Mouse (Mus musculus): Measurements from ENCODE around the gene Smad6. TPM values are rescaled to one million over a fixed set of nuclear protein-coding genes. Genes with fewer than 3 reads are reported as not detected.

The Smad6 gene
- polyA plus RNA-seq, 1 experiment from 2014 or later = 13.4 TPM

DNA sequence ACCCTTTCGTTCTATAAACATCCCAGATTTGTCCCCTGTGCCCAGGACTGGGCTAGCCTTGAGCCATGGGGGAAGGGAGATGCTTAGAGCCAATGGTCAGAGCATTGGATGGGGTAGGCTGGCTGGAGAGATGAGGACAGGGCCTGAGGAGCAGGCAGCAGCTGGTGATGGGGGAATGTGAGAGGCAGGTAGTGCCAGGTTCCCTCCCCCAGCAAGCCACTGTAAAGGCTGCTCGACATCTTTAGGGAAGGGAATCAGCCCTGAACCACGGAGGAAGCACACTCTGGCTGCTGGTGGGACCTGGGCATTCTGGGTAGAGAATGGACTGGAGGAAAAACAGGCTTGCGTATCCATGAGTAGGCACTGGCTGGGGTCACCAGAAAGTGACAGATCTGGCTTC is 72.5 kb downstream of the Smad6 start:
- peak; percentile 25; the same call in 1 of the 2 replicates for ATAC-seq

DNA sequence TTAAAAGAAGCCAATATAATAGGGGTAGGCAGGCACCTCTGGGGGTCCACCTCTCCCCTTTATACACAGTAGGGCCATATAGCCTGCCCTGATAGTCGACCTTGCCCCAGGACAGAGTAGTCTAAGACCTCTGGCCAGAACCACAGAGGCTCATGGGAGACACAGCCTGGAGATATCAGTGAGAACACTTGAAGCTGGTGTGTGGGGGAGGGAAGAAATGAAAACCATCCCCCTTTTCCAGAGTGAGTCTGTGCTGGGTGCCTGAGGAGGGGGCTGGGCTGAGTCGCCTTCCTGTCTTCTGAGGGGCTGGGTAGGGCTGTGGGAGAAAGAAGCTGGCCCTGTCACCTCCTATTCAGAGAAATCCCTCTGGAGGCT is 79.3 kb downstream of the Smad6 start:
- 45% methylated on average over 2 of the region's 2 CpGs for WGBS
- TF ChIP-seq EP300 (IDR thresholded peaks at IDR 0.05) (no peak), CTCF (IDR thresholded peaks at IDR 0.05) (no peak)
- Histone ChIP-seq H3K4me2 (replicated peaks; ENCODE audit: low read depth, low read length) (no peak overlapping the region), H3K9me3 (ENCODE audit: low read length) (no peaks in the 10 kb centered on the region), H3K9ac (replicated peaks; ENCODE audit: low read depth) (no peak overlapping the region), H3K4me3 (ENCODE audit: low read depth, low read length) (no peak overlapping the region), H3K4me1 (ENCODE audit: insufficient read depth, low read depth, low read length) (no peaks in the 10 kb centered on the region), H3K36me3 (ENCODE audit: insufficient read depth, low read length) (no peaks in the 10 kb centered on the region), H3K27me3 (replicated peaks; ENCODE audit: insufficient read depth, low read length) (no peaks in the 10 kb centered on the region), H3K27ac (ENCODE audit: low read length) (no peak overlapping the region)
- no peak for DNase-seq (ENCODE audit: low spot score)
- no peak for ATAC-seq

More for the DNA sequence above, 72.5 kb downstream of the Smad6 start:
- Histone ChIP-seq H3K27ac (ENCODE audit: low read length) (no peak overlapping the region), H3K4me1 (ENCODE audit: insufficient read depth, low read depth, low read length) (peaks cover 12% of the 10 kb centered on the region; the same call in 1 of the 2 replicates), H3K9me3 (ENCODE audit: low read length) (no peaks in the 10 kb centered on the region), H3K4me3 (ENCODE audit: low read depth, low read length) (no peak overlapping the region), H3K4me2 (replicated peaks; ENCODE audit: low read depth, low read length) (no peak overlapping the region), H3K27me3 (replicated peaks; ENCODE audit: insufficient read depth, low read length) (no peaks in the 10 kb centered on the region), H3K9ac (replicated peaks; ENCODE audit: low read depth) (no peak overlapping the region), H3K36me3 (ENCODE audit: insufficient read depth, low read length) (peaks cover 5% of the 10 kb centered on the region; the same call in 1 of the 2 replicates)
- 46% methylated on average over 4 of the region's 4 CpGs for WGBS
- DNase-seq (ENCODE audit: low spot score) = no peak
- TF ChIP-seq CTCF (IDR thresholded peaks at IDR 0.05) (no peak), EP300 (IDR thresholded peaks at IDR 0.05) (no peak)

DNA sequence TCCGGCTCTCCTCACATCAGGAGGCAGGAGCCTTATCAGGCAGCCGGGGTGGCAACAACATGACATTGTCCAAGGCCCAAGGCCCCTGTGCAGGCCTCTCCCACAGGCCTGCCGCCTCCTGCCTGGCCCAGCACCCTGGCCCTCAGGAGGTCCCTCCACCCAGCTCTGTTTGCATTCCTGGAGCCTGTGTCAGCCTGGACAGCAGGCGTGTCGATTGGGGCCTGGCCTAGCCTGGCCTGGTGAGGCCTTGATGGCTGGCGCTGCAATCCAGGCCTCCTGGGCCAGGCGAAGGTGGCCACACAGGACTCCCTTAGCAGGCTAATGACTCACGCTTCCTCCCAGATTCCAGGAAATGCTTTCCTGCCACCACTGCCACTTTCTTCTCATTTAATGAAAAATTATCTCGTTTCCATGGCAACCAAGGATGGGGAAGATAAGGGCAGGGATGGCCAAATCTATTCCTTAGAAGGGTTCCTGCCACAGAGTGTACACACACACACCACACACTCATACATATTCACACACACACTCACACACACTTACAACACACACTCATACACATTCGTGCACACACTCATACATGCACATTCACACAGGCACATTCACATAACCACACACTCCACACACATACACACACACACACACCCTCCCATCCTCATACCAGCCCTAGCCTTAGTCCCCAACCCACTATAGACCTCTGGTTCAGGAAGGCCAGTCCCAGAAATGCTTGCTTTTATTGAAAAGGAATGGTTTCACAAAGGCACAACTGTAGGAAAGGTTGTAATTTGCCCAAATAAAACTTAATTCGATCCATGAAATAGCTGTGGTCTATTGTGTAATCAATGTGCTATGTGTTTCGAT is 79.9 kb downstream of the Smad6 start:
- no peaks in the 10 kb centered on the region for H3K9me3 ChIP-seq (ENCODE audit: low read length)
- no peaks in the 10 kb centered on the region for H3K4me1 ChIP-seq (ENCODE audit: insufficient read depth, low read depth, low read length)
- no peak overlapping the region for H3K4me3 ChIP-seq (ENCODE audit: low read depth, low read length)
- TF ChIP-seq EP300 (IDR thresholded peaks at IDR 0.05) (no peak), CTCF (IDR thresholded peaks at IDR 0.05) (no peak)
- ATAC-seq = peak; percentile 96
- H3K9ac ChIP-seq (replicated peaks; ENCODE audit: low read depth) = no peak overlapping the region
- no peaks in the 10 kb centered on the region for H3K36me3 ChIP-seq (ENCODE audit: insufficient read depth, low read length)
- WGBS = 41% methylated on average over 12 of the region's 12 CpGs
- no peak overlapping the region for H3K4me2 ChIP-seq (replicated peaks; ENCODE audit: low read depth, low read length)
- H3K27me3 ChIP-seq (replicated peaks; ENCODE audit: insufficient read depth, low read length) = no peaks in the 10 kb centered on the region
- peak overlapping the region; percentile 27 for H3K27ac ChIP-seq (ENCODE audit: low read length)
- DNase-seq (ENCODE audit: low spot score) = peak; percentile 87

DNA sequence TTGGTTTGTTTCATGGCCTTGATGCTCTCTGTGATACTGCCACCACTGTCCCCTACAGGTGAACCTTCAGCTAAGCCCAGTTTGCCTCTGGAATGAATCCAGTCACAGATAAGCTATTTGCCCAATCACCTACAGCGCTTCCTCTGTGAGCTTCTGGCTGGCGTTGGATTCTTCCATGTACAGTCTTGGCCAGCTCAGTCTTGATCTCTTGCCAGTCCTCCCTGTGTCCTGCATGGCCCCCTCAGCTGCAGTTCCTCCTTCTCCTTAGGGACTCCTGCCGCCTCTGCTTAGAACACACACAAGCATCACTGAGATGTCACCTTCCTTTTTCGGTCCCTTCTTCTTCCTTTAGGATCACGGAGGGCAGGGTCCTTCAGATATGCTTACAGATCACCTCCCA is 85.6 kb downstream of the Smad6 start:
- WGBS = 57% methylated on average over 5 of the region's 5 CpGs
- Histone ChIP-seq H3K4me3 (ENCODE audit: low read depth, low read length) (no peak overlapping the region), H3K36me3 (ENCODE audit: insufficient read depth, low read length) (no peaks in the 10 kb centered on the region), H3K4me2 (replicated peaks; ENCODE audit: low read depth, low read length) (no peak overlapping the region), H3K9ac (replicated peaks; ENCODE audit: low read depth) (no peak overlapping the region), H3K27me3 (replicated peaks; ENCODE audit: insufficient read depth, low read length) (no peaks in the 10 kb centered on the region), H3K9me3 (ENCODE audit: low read length) (no peaks in the 10 kb centered on the region), H3K4me1 (ENCODE audit: insufficient read depth, low read depth, low read length) (no peaks in the 10 kb centered on the region), H3K27ac (ENCODE audit: low read length) (no peak overlapping the region)
- TF ChIP-seq EP300 (IDR thresholded peaks at IDR 0.05) (no peak), CTCF (IDR thresholded peaks at IDR 0.05) (no peak)
- no peak for ATAC-seq
- DNase-seq (ENCODE audit: low spot score) = no peak

DNA sequence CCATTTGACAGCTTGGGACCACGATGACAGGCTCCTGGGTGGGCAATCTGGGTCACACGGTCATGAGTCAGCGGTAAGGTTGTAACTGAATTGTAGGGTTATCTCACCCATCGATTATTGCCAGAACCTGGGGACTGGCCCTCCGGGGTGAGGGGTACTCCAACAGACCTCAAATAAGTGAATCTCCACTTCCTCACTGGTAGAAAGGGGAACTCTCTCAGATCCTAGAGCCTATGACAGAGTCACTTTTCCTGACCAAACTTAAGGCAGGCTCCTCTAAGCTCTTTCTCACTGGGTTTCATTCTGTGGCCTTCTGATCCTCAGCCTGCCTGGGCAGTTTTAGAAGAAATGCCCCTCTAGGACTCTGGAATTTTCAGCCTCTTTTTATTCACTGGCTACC is 88.8 kb downstream of the Smad6 start:
- no peak overlapping the region for H3K27ac ChIP-seq (ENCODE audit: low read length)
- peaks cover 1% of the 10 kb centered on the region; the same call in 1 of the 2 replicates for H3K4me1 ChIP-seq (ENCODE audit: insufficient read depth, low read depth, low read length)
- H3K4me3 ChIP-seq (ENCODE audit: low read depth, low read length) = no peak overlapping the region
- H3K4me2 ChIP-seq (replicated peaks; ENCODE audit: low read depth, low read length) = no peak overlapping the region
- no peaks in the 10 kb centered on the region for H3K27me3 ChIP-seq (replicated peaks; ENCODE audit: insufficient read depth, low read length)
- DNase-seq (ENCODE audit: low spot score) (no peak), ATAC-seq (no peak)
- 41% methylated on average over 5 of the region's 5 CpGs for WGBS
- TF ChIP-seq EP300 (IDR thresholded peaks at IDR 0.05) (no peak), CTCF (IDR thresholded peaks at IDR 0.05) (no peak)
- no peaks in the 10 kb centered on the region for H3K36me3 ChIP-seq (ENCODE audit: insufficient read depth, low read length)
- no peak overlapping the region for H3K9ac ChIP-seq (replicated peaks; ENCODE audit: low read depth)
- no peaks in the 10 kb centered on the region for H3K9me3 ChIP-seq (ENCODE audit: low read length)

DNA sequence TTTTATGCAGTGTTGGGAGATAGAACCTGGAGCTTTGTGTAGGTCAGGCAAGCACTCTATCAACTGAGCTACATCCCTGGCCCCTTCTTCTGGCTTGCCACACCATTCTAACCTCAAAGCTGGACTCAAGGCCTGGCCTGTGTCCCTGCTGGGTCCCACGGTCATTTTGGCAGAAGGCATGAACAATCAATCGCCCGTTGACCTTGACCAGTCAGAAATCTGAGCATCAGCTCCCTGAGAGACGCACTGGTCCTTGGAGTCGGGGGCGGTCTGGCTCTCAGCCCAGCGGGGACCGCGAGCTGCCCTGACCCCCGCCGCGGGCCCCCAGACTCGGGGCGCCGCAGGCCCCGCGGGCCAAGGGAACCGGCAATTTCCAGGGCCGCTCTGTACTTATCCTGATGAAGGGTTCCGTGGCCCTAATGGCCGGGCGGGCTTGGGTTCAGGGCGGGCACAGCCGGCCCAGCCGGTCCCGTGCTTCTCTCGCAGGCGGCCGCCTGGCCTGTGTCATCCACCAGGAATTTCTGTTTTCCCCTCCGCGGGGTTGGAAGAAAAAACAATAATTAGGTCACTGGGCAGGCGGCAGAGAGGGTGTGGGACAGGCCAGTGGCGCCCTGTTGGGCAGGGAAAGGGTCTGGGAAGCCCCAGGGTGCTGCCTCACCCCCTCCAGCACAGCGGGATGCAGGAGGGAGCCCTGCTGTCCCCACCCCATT is 94.4 kb downstream of the Smad6 start:
- Histone ChIP-seq H3K27ac (ENCODE audit: low read length) (peak overlapping the region; percentile 47), H3K9me3 (ENCODE audit: low read length) (no peaks in the 10 kb centered on the region), H3K4me2 (replicated peaks; ENCODE audit: low read depth, low read length) (peak overlapping the region; percentile 53), H3K4me1 (ENCODE audit: insufficient read depth, low read depth, low read length) (peaks cover 5% of the 10 kb centered on the region; the same call in 1 of the 2 replicates), H3K36me3 (ENCODE audit: insufficient read depth, low read length) (no peaks in the 10 kb centered on the region), H3K9ac (replicated peaks; ENCODE audit: low read depth) (0 out of 2 replicates have a peak overlapping the region, but pooled peaks have one; percentile 35), H3K4me3 (ENCODE audit: low read depth, low read length) (peak overlapping the region; percentile 26; the same call in 1 of the 2 replicates), H3K27me3 (replicated peaks; ENCODE audit: insufficient read depth, low read length) (no peaks in the 10 kb centered on the region)
- ATAC-seq (peak; percentile 87), DNase-seq (ENCODE audit: low spot score) (peak; percentile 87)
- 0 out of 2 replicates have a peak, but pooled peaks have one; percentile 27 for TF ChIP-seq EP300 (IDR thresholded peaks at IDR 0.05)
- no peak for TF ChIP-seq CTCF (IDR thresholded peaks at IDR 0.05)
- 5% methylated on average over 34 of the region's 34 CpGs for WGBS

Data from lung, postnatal 0 days (tissue).